Comparison of ENCODE assay signal across 10 mouse cellular contexts in the genomic region with DNA sequence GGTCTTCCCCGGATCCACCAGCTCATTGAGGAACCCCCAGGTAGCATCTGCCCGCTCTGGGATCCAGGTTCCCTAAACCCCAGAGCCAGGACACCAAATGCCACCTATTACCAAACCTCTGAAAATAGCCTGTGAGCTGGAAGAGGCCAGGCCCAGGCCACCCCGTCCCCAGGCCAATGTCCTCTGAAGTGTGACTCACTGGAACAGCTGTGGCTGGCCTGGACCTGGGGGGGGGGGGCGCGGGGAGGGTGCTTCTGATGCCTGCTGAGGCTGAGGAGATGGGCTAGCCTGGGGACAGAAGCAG. TPM values are rescaled to one million over a fixed set of nuclear protein-coding genes. Genes with fewer than 3 reads are reported as not detected.
DNase-seq lines count a peak whose midpoint lies in the region; ATAC-seq lines count a peak whose summit lies in the region.
"Had no signal": no experiment of that assay in that cellular context is flagged by ENCODE, and none has a peak within 500 bp of the region (broad histone marks: within the 10 kb centered on the region; RNA-seq: fewer than 3 reads in every experiment).

No protein-coding gene starts in this region.

- H3K27ac ChIP-seq in limb, embryonic 12.5 days: no peak overlapping the region
- H3K27ac ChIP-seq in limb, embryonic 10.5 days: no peak overlapping the region
- H3K27ac ChIP-seq: embryonic facial prominence, embryonic 12.5 days; lung, embryonic 15.5 days had no signal

- WGBS in limb, embryonic 12.5 days: 85% methylated on average over 5 of the region's 5 CpGs
- 59% methylated on average over 5 of the region's 5 CpGs for WGBS in limb, embryonic 10.5 days

- H3K4me2 ChIP-seq in limb, embryonic 12.5 days: no peak overlapping the region
- H3K4me2 ChIP-seq: embryonic facial prominence, embryonic 12.5 days; lung, embryonic 15.5 days had no signal

- H3K9ac ChIP-seq in limb, embryonic 12.5 days (replicated peaks): 0 out of 2 replicates have a peak overlapping the region, but pooled peaks have one; percentile 44
- H3K9ac ChIP-seq: embryonic facial prominence, embryonic 12.5 days; lung, embryonic 15.5 days had no signal

- no peak for DNase-seq in limb, embryonic 10.5 days (ENCODE audit: low spot score)
- DNase-seq in Muller cell, postnatal 12 days (ENCODE audit: inconsistent ontology term): peak; percentile 60
- peak; percentile 64 for DNase-seq in adrenal gland, adult 8-10 months
- DNase-seq in heart, postnatal 14 days: peak; percentile 26 to 38
- no peak for DNase-seq in retina, postnatal 1 day
- DNase-seq in frontal cortex, postnatal 36 days (ENCODE audit: low spot score in 2 of 2): no peak
- DNase-seq: thymus, postnatal 25 days had no signal

- H3K27me3 ChIP-seq in limb, embryonic 12.5 days: peaks cover 50% of the 10 kb centered on the region
- H3K27me3 ChIP-seq in limb, embryonic 10.5 days (ENCODE audit: low read depth, poor library complexity, severe bottlenecking): peaks cover 65% of the 10 kb centered on the region
- H3K27me3 ChIP-seq: lung, embryonic 15.5 days had no signal

- no peaks in the 10 kb centered on the region for H3K9me3 ChIP-seq in limb, embryonic 12.5 days
- no peaks in the 10 kb centered on the region for H3K9me3 ChIP-seq in limb, embryonic 10.5 days (replicated peaks)
- H3K9me3 ChIP-seq: embryonic facial prominence, embryonic 12.5 days; lung, embryonic 15.5 days had no signal

- intact Hi-C loops in heart, postnatal 14 days (cut with DNase I): no loop called here

- H3K4me1 ChIP-seq in limb, embryonic 12.5 days (replicated peaks): peaks cover 55% of the 10 kb centered on the region
- peaks cover 62% of the 10 kb centered on the region for H3K4me1 ChIP-seq in limb, embryonic 10.5 days

- H3K4me3 ChIP-seq in limb, embryonic 12.5 days (replicated peaks): no peak overlapping the region
- H3K4me3 ChIP-seq in limb, embryonic 10.5 days: no peak overlapping the region
- H3K4me3 ChIP-seq: embryonic facial prominence, embryonic 12.5 days; lung, embryonic 15.5 days had no signal

- peaks cover 14% of the 10 kb centered on the region for H3K36me3 ChIP-seq in limb, embryonic 12.5 days
- peaks cover 8% of the 10 kb centered on the region; the same call in 1 of the 2 replicates for H3K36me3 ChIP-seq in limb, embryonic 10.5 days

- no peak for ATAC-seq in limb, embryonic 12.5 days (ENCODE audit: insufficient number of reproducible peaks, insufficient read depth, low FRiP score, low TSS enrichment, low read depth)

RNA-seq across cellular contexts. Expression of gene Smim24, which starts 28.9 kb away (rescaled TPM):
- polyA plus RNA-seq in limb, embryonic 12.5 days (2016; fragmentation: Nextera tagmentation; extraction: Ambion mirVana): 2.9 and 3.0 TPM in 2 replicates
- polyA plus RNA-seq in limb, embryonic 10.5 days (2016; fragmentation: Nextera tagmentation; extraction: Ambion mirVana): 1.9 and 2.9 TPM in 2 replicates
- total RNA-seq in adrenal gland, adult 8-10 months (2022): 1 to 10 TPM in 2 of 4 experiments, under 1 TPM in 2; 0.78 to 2.0 (median 0.96) TPM
- total RNA-seq in heart, postnatal 14 days (2021): 1 to 10 TPM; 1.9 to 2.0 TPM

RNA-seq across cellular contexts. Expression of gene Gm48552, which starts 32.9 kb away (rescaled TPM):
- polyA plus RNA-seq in limb, embryonic 12.5 days (2016; fragmentation: Nextera tagmentation; extraction: Ambion mirVana): 1.1 and 3.1 TPM in 2 replicates
- polyA plus RNA-seq in limb, embryonic 10.5 days (2016; fragmentation: Nextera tagmentation; extraction: Ambion mirVana): 1.4 and 1.5 TPM in 2 replicates
- 1 to 10 TPM; 2.0 to 4.2 (median 2.6) TPM for total RNA-seq in adrenal gland, adult 8-10 months (2022)
- total RNA-seq in heart, postnatal 14 days (2021): under 1 TPM; 0.65 to 0.83 TPM

RNA-seq across cellular contexts. Expression of gene Nfic, which starts 33.7 kb away (rescaled TPM):
- 30.8 and 31.1 TPM in 2 replicates for polyA plus RNA-seq in limb, embryonic 12.5 days (2016; fragmentation: Nextera tagmentation; extraction: Ambion mirVana)
- 9.3 and 19.8 TPM in 2 replicates for polyA plus RNA-seq in limb, embryonic 10.5 days (2016; fragmentation: Nextera tagmentation; extraction: Ambion mirVana)
- 100 to 1,000 TPM; 113 to 191 (median 144) TPM for total RNA-seq in adrenal gland, adult 8-10 months (2022)
- total RNA-seq in heart, postnatal 14 days (2021): 100 to 1,000 TPM; 133 TPM

RNA-seq across cellular contexts. Expression of gene Gm48551, which starts 37.5 kb away (rescaled TPM):
- 3.3 and 3.8 TPM in 2 replicates for polyA plus RNA-seq in limb, embryonic 12.5 days (2016; fragmentation: Nextera tagmentation; extraction: Ambion mirVana)
- polyA plus RNA-seq in limb, embryonic 10.5 days (2016; fragmentation: Nextera tagmentation; extraction: Ambion mirVana): 3.8 and 4.2 TPM in 2 replicates
- 1 to 10 TPM in 2 of 4 experiments, under 1 TPM in 2; 0.65 to 2.9 (median 1.0) TPM for total RNA-seq in adrenal gland, adult 8-10 months (2022)
- total RNA-seq in heart, postnatal 14 days (2021): under 1 TPM; 0.51 to 0.84 TPM

RNA-seq across cellular contexts. Expression of gene Dohh, which starts 37.5 kb away (rescaled TPM):
- 71.9 and 74.6 TPM in 2 replicates for polyA plus RNA-seq in limb, embryonic 12.5 days (2016; fragmentation: Nextera tagmentation; extraction: Ambion mirVana)
- polyA plus RNA-seq in limb, embryonic 10.5 days (2016; fragmentation: Nextera tagmentation; extraction: Ambion mirVana): 101 and 115 TPM in 2 replicates
- total RNA-seq in adrenal gland, adult 8-10 months (2022): 10 to 100 TPM; 49.8 to 60.2 (median 55.0) TPM
- total RNA-seq in heart, postnatal 14 days (2021): 10 to 100 TPM; 47.6 to 55.3 TPM

Comparison
In these comparisons a context has a peak if more than half of its experiments do, and no peak if none do; other contexts are left out.
1. DNase-seq: peak in Muller cell, postnatal 12 days (single experiment), adrenal gland, adult 8-10 months (single experiment) and heart, postnatal 14 days (2 of 2); none in limb, embryonic 10.5 days (single experiment), retina, postnatal 1 day (single experiment) and frontal cortex, postnatal 36 days (0 of 2).